Comparison of ENCODE assay signal across 8 mouse cellular contexts in the genomic region with DNA sequence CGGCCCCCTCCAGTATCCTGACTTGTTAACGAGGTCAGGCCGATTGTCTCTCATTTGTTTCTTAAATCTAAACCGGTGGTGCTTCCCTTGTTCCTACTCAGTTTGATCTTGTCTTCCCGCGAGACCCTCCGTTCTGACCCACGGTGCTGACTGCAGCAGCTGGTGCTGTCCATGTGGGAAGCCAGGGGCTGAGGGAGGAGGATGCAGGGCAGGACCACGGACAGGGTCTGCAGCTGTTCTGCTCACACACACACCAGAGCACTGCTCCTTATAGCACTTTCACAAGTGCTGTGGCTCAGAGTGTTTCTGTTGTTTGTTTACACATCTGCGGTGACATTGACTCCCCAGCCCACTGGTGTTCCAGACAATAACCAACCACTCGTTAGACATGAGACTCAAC. TPM values are rescaled to one million over a fixed set of nuclear protein-coding genes. Genes with fewer than 3 reads are reported as not detected.
A peak's percentile ranks its signal among the peaks of the same experiment; 100 is the strongest.
DNase-seq lines count a peak whose midpoint lies in the region; ATAC-seq lines count a peak whose summit lies in the region.
"Had no signal": no experiment of that assay in that cellular context is flagged by ENCODE, and none has a peak within 500 bp of the region (broad histone marks: within the 10 kb centered on the region; RNA-seq: fewer than 3 reads in every experiment).

No protein-coding gene starts in this region.

- peak overlapping the region; percentile 18; the same call in 1 of the 2 replicates for H3K9ac ChIP-seq in forebrain, embryonic 14.5 days (ENCODE audit: low read length)
- no peak overlapping the region for H3K9ac ChIP-seq in midbrain, embryonic 11.5 days (ENCODE audit: low read length)
- no peak overlapping the region for H3K9ac ChIP-seq in liver, embryonic 12.5 days

- H3K4me2 ChIP-seq in forebrain, embryonic 14.5 days (ENCODE audit: low read length) = peak overlapping the region; percentile 75
- H3K4me2 ChIP-seq in midbrain, embryonic 11.5 days = peak overlapping the region; percentile 19; the same call in 1 of the 2 replicates
- H3K4me2 ChIP-seq in liver, embryonic 12.5 days = no peak overlapping the region

- 36% methylated on average over 11 of the region's 11 CpGs for WGBS in forebrain, embryonic 14.5 days
- 38% methylated on average over 11 of the region's 11 CpGs for WGBS in midbrain, embryonic 11.5 days
- WGBS in liver, embryonic 12.5 days (ENCODE audit: insufficient replicate concordance) = 28% methylated on average over 11 of the region's 11 CpGs

- no peak overlapping the region for H3K27ac ChIP-seq in forebrain, embryonic 14.5 days (ENCODE audit: low read depth, low read length)
- no peak overlapping the region for H3K27ac ChIP-seq in midbrain, embryonic 11.5 days (ENCODE audit: low read depth, low read length)
- no peak overlapping the region for H3K27ac ChIP-seq in liver, embryonic 12.5 days

- no peaks in the 10 kb centered on the region for H3K27me3 ChIP-seq in forebrain, embryonic 14.5 days (replicated peaks; ENCODE audit: control insufficient read depth, insufficient read depth, low read length)
- peaks cover 6% of the 10 kb centered on the region; the same call in 1 of the 2 replicates for H3K27me3 ChIP-seq in midbrain, embryonic 11.5 days (ENCODE audit: control insufficient read depth, insufficient read depth, low read length)
- H3K27me3 ChIP-seq in liver, embryonic 12.5 days (replicated peaks) = peaks cover 80% of the 10 kb centered on the region

- ATAC-seq in forebrain, embryonic 14.5 days = no peak
- ATAC-seq in midbrain, embryonic 11.5 days (ENCODE audit: low FRiP score) = 0 out of 2 replicates have a peak, but pooled peaks have one; percentile 36
- ATAC-seq in liver, embryonic 12.5 days = no peak

- H3K4me1 ChIP-seq in forebrain, embryonic 14.5 days (ENCODE audit: control insufficient read depth, insufficient read depth, low read length) = peaks cover 24% of the 10 kb centered on the region
- peaks cover 23% of the 10 kb centered on the region for H3K4me1 ChIP-seq in midbrain, embryonic 11.5 days (ENCODE audit: control insufficient read depth, insufficient read depth, low read length)
- H3K4me1 ChIP-seq in liver, embryonic 12.5 days = peaks cover 12% of the 10 kb centered on the region

- no peaks in the 10 kb centered on the region for H3K9me3 ChIP-seq in forebrain, embryonic 14.5 days (replicated peaks; ENCODE audit: control insufficient read depth, low read length)
- H3K9me3 ChIP-seq in midbrain, embryonic 11.5 days (ENCODE audit: control insufficient read depth, low read length) = no peaks in the 10 kb centered on the region
- no peaks in the 10 kb centered on the region for H3K9me3 ChIP-seq in liver, embryonic 12.5 days (replicated peaks)

- no peak overlapping the region for H3K4me3 ChIP-seq in forebrain, embryonic 14.5 days (ENCODE audit: low read depth, low read length)
- no peak overlapping the region for H3K4me3 ChIP-seq in midbrain, embryonic 11.5 days (ENCODE audit: low read depth, low read length)
- H3K4me3 ChIP-seq in liver, embryonic 12.5 days = no peak overlapping the region

- no peaks in the 10 kb centered on the region for H3K36me3 ChIP-seq in forebrain, embryonic 14.5 days (ENCODE audit: control insufficient read depth, insufficient read depth, low read length)
- no peaks in the 10 kb centered on the region for H3K36me3 ChIP-seq in midbrain, embryonic 11.5 days (ENCODE audit: control insufficient read depth, insufficient read depth, low read length)
- no peaks in the 10 kb centered on the region for H3K36me3 ChIP-seq in liver, embryonic 12.5 days

- DNase-seq in 3T3-L1 (ENCODE audit: low read depth, low spot score) (peak; percentile 59), 416B (ENCODE audit: low read depth) (peak; percentile 41), MN1 (ENCODE audit: low spot score) (no peak)
- DNase-seq in forebrain, embryonic 14.5 days (ENCODE audit: low spot score) = no peak
- DNase-seq in midbrain, embryonic 11.5 days (ENCODE audit: low spot score, missing footprints) = peak; percentile 90
- no peak for DNase-seq in layer of hippocampus, adult 9-11 months
- DNase-seq: thymus, postnatal 25 days had no signal

RNA-seq across cellular contexts. Expression of a gene that starts 2.5 kb away (rescaled TPM):
- polyA plus RNA-seq in forebrain, embryonic 14.5 days (2014; fragmentation: Nextera tagmentation; extraction: Ambion mirVana) = 13.2 and 16.6 TPM in 2 replicates
- polyA plus RNA-seq in midbrain, embryonic 11.5 days (2014; fragmentation: Nextera tagmentation; extraction: Ambion mirVana) = 13.5 and 14.1 TPM in 2 replicates
- 1.1 and 1.5 TPM in 2 replicates for polyA plus RNA-seq in liver, embryonic 12.5 days (2016; fragmentation: Nextera tagmentation; extraction: Ambion mirVana)

Comparison
In these comparisons a context has a peak if more than half of its experiments do, and no peak if none do; other contexts are left out.
1. DNase-seq: peak in 3T3-L1 (single experiment), 416B (single experiment) and midbrain, embryonic 11.5 days (single experiment); none in forebrain, embryonic 14.5 days (single experiment), layer of hippocampus, adult 9-11 months (single experiment) and MN1 (single experiment).